Mouse (Mus musculus) liver, adult 2 months (tissue): ENCODE results near the gene Vps18. TPM values are rescaled to one million over a fixed set of nuclear protein-coding genes. Genes with fewer than 3 reads are reported as not detected.
A peak's percentile ranks its signal among the peaks of the same experiment; 100 is the strongest.

Experiments used
- DNase-seq: peaks from one replicate; pipeline ENCODE4 v3.0.0-alpha.2; 2011; ENCODE audit warnings: low read depth, low spot score; ENCODE audit errors: extremely low read depth
- H3K27ac ChIP-seq: fragments of 200-500 bp; replicated peaks from 2 replicates; pipeline ENCODE4 v1.5.1; 2012; ENCODE audit warnings: low read depth, mild to moderate bottlenecking, control low read depth, inconsistent platforms, low read length; ENCODE audit not compliant: insufficient read depth
- H3K27me3 ChIP-seq: fragments of 200-500 bp; 2 replicates; pipeline ENCODE4 v1.6.1; 2012; ENCODE audit warnings: mild to moderate bottlenecking, moderate library complexity, low read length, inconsistent platforms; ENCODE audit not compliant: control insufficient read depth, insufficient read depth
- H3K36me3 ChIP-seq: fragments of 200-500 bp; 2 replicates; pipeline ENCODE4 v1.6.1; 2012; ENCODE audit warnings: low read length, inconsistent platforms; ENCODE audit not compliant: control insufficient read depth, insufficient read depth
- H3K4me1 ChIP-seq: fragments of 200-500 bp; 2 replicates; pipeline ENCODE4 v1.6.1; 2011; ENCODE audit warnings: low read length; ENCODE audit not compliant: control insufficient read depth, insufficient read depth
- H3K4me3 ChIP-seq: fragments of 200-500 bp; 2 replicates; pipeline ENCODE4 v1.5.1; 2011; ENCODE audit warnings: low read depth, mild to moderate bottlenecking, control low read depth, low read length, moderate library complexity; ENCODE audit not compliant: insufficient read depth
- H3K79me2 ChIP-seq: fragments of 200-500 bp; 2 replicates; pipeline ENCODE4 v1.6.1; 2012; ENCODE audit warnings: inconsistent platforms, mild to moderate bottlenecking, low read length, moderate library complexity; ENCODE audit not compliant: control insufficient read depth, insufficient read depth
- H3K9ac ChIP-seq: fragments of 200-500 bp; 2 replicates; pipeline ENCODE4 v1.6.1; 2012; ENCODE audit warnings: low read depth, mild to moderate bottlenecking, control low read depth, inconsistent platforms, low read length
- CTCF ChIP-seq: fragments of 200-500 bp; IDR thresholded peaks from 2 replicates; pipeline ENCODE4 v1.5.1; 2011; ENCODE audit warnings: low read depth, low read length, control low read depth
- POLR2A ChIP-seq: fragments of 200-500 bp; IDR thresholded peaks from 2 replicates; pipeline ENCODE4 v1.6.1; 2011; ENCODE audit warnings: low read length, control low read depth; ENCODE audit not compliant: insufficient read depth; ENCODE audit errors: extremely low read depth
- WGBS: fragments of 180-500 bp; shearing (Covaris S2); methylation state at CpG from one replicate; pipeline ENCODE4 v1.1.7; 2018; 5-methylcytosine and 5-hydroxymethylcytosine counted together
- polyA plus RNA-seq: library from polyadenylated mRNA; depleted of rRNA; stranded (reverse); fragments of >200 nt; gene quantifications from 2 replicates; pipeline ENCODE4 v1.2.3, GENCODE M21; 2012
- total RNA-seq: library from RNA; depleted of rRNA; stranded (reverse); fragments of >200 nt; gene quantifications from 2 replicates; pipeline ENCODE4 v1.2.3, GENCODE M21; 2014

Vps18 gene
- total and polyA plus RNA-seq, 2 experiments: 4.4 to 14.8 TPM

DNA sequence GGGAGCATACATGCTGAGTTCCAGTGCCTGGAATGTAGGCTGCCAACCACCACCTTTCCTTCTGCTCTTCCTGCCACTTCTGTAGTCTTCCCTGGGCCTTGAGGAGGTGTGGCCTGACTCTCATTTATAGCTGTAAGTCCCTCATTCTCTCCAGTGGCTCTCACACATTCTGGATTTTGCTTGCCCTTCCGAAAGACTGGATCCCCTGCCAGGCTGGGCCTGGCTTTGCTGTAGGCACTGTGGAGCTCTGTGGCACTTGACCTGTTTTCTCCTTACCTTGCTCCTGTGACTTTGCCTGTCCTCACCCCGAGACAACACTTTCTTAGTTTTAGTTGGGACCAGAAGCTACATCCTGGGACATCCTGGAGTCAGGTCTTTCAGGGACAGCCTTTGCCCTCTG, 10.3 kb downstream of the Vps18 start:
- Histone ChIP-seq H3K27me3 (no peaks in the 10 kb centered on the region), H3K9ac (no peak overlapping the region), H3K36me3 (0 out of 2 replicates have a peak, but pooled peaks cover 2% of the 10 kb centered on the region), H3K4me1 (no peaks in the 10 kb centered on the region), H3K27ac (0 out of 2 replicates have a peak overlapping the region, but pooled peaks have one; percentile 9), H3K4me3 (no peak overlapping the region), H3K79me2 (peaks cover 5% of the 10 kb centered on the region)
- 80% methylated on average over 2 of the region's 2 CpGs for WGBS
- TF ChIP-seq CTCF: no peak
- TF ChIP-seq POLR2A: no peak
- DNase-seq: no peak

DNA sequence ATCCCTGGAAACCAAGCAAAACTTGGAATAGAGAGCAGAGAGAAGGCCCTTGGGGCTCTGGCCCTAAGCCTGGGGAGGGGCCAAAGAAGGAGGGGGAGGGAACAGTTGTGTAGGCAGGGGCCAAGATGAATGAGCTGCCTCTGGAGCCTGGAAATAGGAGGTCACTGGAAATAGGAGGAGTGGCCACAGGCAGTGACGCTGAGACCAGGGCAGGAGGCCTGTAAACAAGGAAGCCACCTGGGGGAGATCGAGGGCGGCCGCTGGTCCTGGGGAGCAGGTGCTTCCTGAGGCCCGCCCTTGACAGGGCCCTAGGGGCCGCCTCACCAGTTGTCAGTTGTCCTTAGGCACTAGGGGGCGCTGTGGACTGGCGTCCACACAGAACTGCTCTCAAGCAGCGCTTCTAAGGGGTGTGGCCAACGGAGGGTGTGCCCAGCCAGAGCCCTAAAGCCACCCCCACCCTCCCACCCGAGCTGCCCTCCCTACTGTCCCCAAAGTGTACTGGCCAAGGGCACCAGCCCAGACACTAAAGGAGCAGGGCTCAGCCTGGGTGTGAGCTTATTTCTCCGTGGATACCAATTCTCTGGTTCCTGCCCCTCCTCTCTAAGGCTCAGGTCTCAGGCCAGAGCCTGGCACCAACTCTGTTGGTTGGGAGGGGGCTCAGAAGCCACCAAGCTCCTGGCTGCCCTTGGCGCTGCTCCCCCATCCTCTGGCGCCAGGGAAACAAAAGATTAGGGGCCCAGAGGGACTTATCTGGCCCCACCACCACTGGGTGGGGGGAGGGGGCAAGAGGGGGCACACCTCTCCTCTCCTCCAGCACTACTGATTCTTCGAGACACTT, 11.7 kb downstream of the Vps18 start:
- TF ChIP-seq CTCF: peak; percentile 87
- TF ChIP-seq POLR2A: no peak
- peak; percentile 53 for DNase-seq
- H3K79me2 ChIP-seq: no peaks in the 10 kb centered on the region
- H3K27ac ChIP-seq: peak overlapping the region; percentile 77
- H3K4me1 ChIP-seq: no peaks in the 10 kb centered on the region
- no peaks in the 10 kb centered on the region for H3K36me3 ChIP-seq
- H3K27me3 ChIP-seq: no peaks in the 10 kb centered on the region
- H3K4me3 ChIP-seq: peak overlapping the region; percentile 36
- WGBS: 19% methylated on average over 15 of the region's 15 CpGs
- H3K9ac ChIP-seq: peak overlapping the region; percentile 29

DNA sequence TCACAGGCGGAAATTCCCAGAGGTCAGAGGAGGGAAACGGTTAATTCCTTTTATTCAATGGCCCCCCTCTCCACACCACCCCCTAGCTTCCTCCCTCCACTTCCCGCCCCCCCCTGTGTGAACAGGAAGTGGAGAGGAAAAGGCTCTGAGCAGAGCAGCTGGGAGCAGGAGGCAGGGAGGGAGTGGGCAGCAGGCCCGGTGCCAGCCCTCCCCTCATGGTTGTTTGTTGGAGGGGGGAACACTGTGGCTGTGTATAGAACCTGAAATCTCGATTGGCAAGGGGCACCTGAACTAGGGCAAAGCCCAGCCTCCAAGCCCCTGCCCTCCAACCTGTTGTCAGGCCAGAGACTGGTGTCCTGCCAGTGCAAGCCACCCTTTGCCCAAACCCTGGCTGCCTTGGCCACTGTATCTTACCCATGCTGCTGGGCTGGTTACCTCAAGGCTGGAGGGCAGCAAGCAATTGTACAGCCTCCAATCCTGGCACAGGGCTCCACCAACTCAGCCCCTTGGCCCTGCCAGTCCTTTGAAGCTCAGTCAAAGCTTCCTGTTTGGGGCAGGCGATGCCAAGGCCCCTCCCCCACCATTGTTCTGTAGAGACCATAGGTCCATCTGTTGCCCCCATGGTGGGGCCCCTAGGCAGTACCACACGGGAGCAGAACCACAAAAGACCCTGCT, 12.4 kb downstream of the Vps18 start:
- no peak for DNase-seq
- no peak overlapping the region; the same call in 1 of the 2 replicates for H3K9ac ChIP-seq
- 61% methylated on average over 6 of the region's 7 CpGs for WGBS
- H3K27me3 ChIP-seq: no peaks in the 10 kb centered on the region
- no peaks in the 10 kb centered on the region for H3K79me2 ChIP-seq
- H3K36me3 ChIP-seq: no peaks in the 10 kb centered on the region
- H3K4me3 ChIP-seq: no peak overlapping the region
- no peaks in the 10 kb centered on the region; the same call in 1 of the 2 replicates for H3K4me1 ChIP-seq
- TF ChIP-seq POLR2A (no peak), CTCF (no peak)
- H3K27ac ChIP-seq: peak overlapping the region; percentile 77

DNA sequence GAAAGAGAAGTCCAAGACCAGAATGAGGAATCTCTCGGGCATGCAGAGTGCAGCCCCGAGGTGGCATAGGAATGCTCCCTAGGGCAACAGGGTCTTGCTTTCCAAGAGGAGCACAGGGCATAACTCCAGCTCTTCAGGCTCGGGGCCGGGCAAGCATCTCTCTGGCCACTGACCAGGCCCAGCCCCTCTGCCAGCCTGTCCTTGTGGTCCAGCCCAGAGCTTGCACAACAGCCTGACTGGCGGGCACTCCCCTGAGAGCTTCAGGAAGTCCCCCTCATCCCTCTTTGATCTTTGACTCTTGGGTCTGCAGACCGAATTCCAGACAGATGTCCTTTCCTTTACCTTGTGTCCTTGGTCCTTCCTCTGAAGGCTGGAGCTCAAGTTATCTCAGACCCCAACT, 14.3 kb downstream of the Vps18 start:
- no peak overlapping the region for H3K27ac ChIP-seq
- no peaks in the 10 kb centered on the region for H3K36me3 ChIP-seq
- no peak for DNase-seq
- H3K4me3 ChIP-seq: no peak overlapping the region
- H3K9ac ChIP-seq: no peak overlapping the region
- 41% methylated on average over 6 of the region's 6 CpGs for WGBS
- H3K27me3 ChIP-seq: no peaks in the 10 kb centered on the region
- H3K79me2 ChIP-seq: no peaks in the 10 kb centered on the region
- H3K4me1 ChIP-seq: no peaks in the 10 kb centered on the region; the same call in 1 of the 2 replicates
- no peak for TF ChIP-seq CTCF
- no peak for TF ChIP-seq POLR2A

DNA sequence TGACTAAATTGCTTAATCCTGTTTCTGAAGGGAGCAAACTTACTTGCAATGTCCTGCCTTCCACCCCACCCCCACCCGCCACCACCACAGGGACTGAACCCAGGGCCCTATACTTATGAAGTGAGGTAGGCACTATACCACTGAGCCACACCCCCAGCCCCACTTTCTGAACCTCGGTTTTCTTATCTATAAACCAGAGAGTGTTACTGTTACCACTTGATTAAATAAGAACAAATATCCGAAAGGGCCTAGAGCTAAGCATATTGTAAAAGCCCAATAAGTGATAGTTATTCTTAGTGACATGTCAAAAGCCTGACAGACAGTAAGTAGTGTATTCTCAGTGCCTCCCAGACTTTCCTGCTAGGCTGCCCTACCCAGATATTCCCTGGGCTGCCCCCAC, 15.9 kb downstream of the Vps18 start:
- Histone ChIP-seq H3K27me3 (no peaks in the 10 kb centered on the region), H3K36me3 (no peaks in the 10 kb centered on the region), H3K4me1 (no peaks in the 10 kb centered on the region; the same call in 1 of the 2 replicates), H3K9ac (no peak overlapping the region), H3K4me3 (no peak overlapping the region), H3K79me2 (no peaks in the 10 kb centered on the region), H3K27ac (no peak overlapping the region)
- DNase-seq: no peak
- 75% methylated on average over 3 of the region's 3 CpGs for WGBS
- no peak for TF ChIP-seq POLR2A
- no peak for TF ChIP-seq CTCF

DNA sequence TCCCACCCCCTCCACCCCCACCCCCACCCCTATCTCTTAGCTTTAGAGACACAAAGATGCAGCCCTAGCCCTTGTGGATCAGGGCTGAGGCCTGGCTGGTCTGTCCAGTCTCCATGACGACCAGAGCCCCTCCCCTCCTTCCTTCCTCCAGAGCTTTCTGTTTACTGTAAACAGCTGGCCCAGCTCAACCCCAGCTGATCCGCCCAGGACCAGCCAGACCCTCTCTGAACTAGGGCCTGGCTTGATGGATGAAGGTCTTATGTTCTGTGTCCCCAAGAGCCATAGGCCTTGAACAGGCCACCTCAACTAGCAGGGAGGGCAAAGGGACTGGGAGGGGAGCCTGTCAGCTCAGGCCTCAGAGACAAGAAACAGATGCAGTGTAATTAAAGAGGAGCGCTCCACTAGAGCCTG, 16.3 kb downstream of the Vps18 start:
- peak; percentile 37 for DNase-seq

More for the DNA sequence above, 16.3 kb downstream of the Vps18 start:
- Histone ChIP-seq H3K4me3 (no peak overlapping the region), H3K79me2 (no peaks in the 10 kb centered on the region), H3K9ac (no peak overlapping the region), H3K4me1 (no peaks in the 10 kb centered on the region; the same call in 1 of the 2 replicates), H3K27me3 (no peaks in the 10 kb centered on the region), H3K27ac (peak overlapping the region; percentile 17; the same call in 1 of the 2 replicates), H3K36me3 (no peaks in the 10 kb centered on the region)
- 76% methylated on average over 3 of the region's 3 CpGs for WGBS
- no peak for TF ChIP-seq POLR2A
- TF ChIP-seq CTCF: no peak
